Mouse (Mus musculus) CH12.LX (cell line): ENCODE data around the gene Rabgap1l.

ENCODE experiments used
- CTCF ChIP-seq, 2 experiments: IDR thresholded peaks in 1 of 2; conservative IDR thresholded peaks in 1 of 2; 2 replicates each; pipeline ENCODE4 v1.5.1; 2011 to 2012; ENCODE audit warnings: low read depth in 2 of 2, low read length in 2 of 2, improper control_type of control experiment in 1 of 2, inconsistent platforms in 1 of 2, mild to moderate bottlenecking in 1 of 2, moderate library complexity in 1 of 2
- EP300 ChIP-seq: IDR thresholded peaks from 2 replicates; pipeline ENCODE4 v1.6.1; 2011; ENCODE audit warnings: low read length, improper control_type of control experiment
- MAFK ChIP-seq: IDR thresholded peaks from 2 replicates; pipeline ENCODE4 v1.6.1; 2011; ENCODE audit warnings: low read length, improper control_type of control experiment; ENCODE audit not compliant: insufficient replicate concordance
- USF1 ChIP-seq: IDR thresholded peaks from 2 replicates; pipeline ENCODE4 v1.6.1; 2014; ENCODE audit warnings: low read depth, mild to moderate bottlenecking, inconsistent platforms, low read length, improper control_type of control experiment
- ZC3H11A ChIP-seq: IDR thresholded peaks from 2 replicates; pipeline ENCODE4 v1.6.1; 2012; ENCODE audit warnings: low read depth, mild to moderate bottlenecking, inconsistent platforms, low read length, improper control_type of control experiment
- ZKSCAN1 ChIP-seq: IDR thresholded peaks from 2 replicates; pipeline ENCODE4 v1.6.1; 2012; ENCODE audit warnings: low read depth, inconsistent platforms, low read length, improper control_type of control experiment, borderline replicate concordance

DNA sequence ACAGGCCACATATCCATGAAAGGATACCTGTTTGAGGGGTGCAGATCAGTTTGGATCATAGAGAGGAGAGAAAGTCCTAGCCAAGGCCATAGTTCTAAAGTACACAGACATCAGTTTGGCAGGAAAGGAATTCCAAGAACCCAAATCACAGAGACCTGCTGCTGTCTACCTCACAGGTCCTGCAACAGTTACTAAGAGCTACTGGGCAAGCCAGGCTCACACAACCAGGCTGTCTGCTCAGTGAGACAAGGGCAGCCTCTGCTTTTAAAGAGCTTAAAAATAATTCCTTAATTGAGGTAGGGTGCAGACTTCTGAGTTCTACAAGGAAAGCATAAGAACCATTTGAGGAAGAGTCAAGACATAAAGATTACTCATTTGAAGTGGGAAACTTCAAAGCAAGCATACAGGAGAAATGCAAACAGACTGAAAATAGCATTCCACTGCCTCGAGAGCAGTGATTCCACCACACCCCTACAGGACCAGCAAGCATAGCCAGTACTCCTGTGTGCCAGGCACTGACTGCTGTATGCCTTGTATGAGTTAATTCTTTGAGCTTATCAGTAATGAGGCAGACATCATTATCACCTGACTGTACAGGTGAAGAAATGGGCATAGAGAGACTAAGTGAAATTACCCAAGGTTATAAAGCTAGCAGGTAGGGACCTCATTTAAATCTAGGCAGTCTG is 521.6 kb downstream of the Rabgap1l start:
- TF ChIP-seq EP300 (no peak), MAFK (no peak), CTCF (conservative IDR thresholded peaks at IDR 0.05 in 1 of 2, IDR thresholded peaks at IDR 0.05 in 1 of 2; ENCODE audit: low read depth in 2 of 2, low read length in 2 of 2) (no peak), ZKSCAN1 (no peak), USF1 (no peak), ZC3H11A (no peak)
